Mouse (Mus musculus) gastrocnemius, adult 8-10 months (tissue): ENCODE results near the gene A630089N07Rik. TPM values are rescaled to one million over a fixed set of nuclear protein-coding genes. Genes with fewer than 3 reads are reported as not detected.
"Not testable (repeated sequence)": the region's sequence is repeated elsewhere in the genome, so short reads cannot be mapped to it uniquely, and the experiment has no call there.

ENCODE experiments used
- DNase-seq, 2 experiments: peaks; one replicate each; pipeline ENCODE4 v3.0.0; 2022; ENCODE audit warnings: low spot score in 2 of 2
- total RNA-seq, 4 experiments: library from RNA; stranded (reverse); gene quantifications; 2 replicates each; pipeline ENCODE4 v1.2.4; 2022

The A630089N07Rik gene
- 1 to 10 TPM; 1.6 to 3.4 (median 2.1) TPM for total RNA-seq

DNA sequence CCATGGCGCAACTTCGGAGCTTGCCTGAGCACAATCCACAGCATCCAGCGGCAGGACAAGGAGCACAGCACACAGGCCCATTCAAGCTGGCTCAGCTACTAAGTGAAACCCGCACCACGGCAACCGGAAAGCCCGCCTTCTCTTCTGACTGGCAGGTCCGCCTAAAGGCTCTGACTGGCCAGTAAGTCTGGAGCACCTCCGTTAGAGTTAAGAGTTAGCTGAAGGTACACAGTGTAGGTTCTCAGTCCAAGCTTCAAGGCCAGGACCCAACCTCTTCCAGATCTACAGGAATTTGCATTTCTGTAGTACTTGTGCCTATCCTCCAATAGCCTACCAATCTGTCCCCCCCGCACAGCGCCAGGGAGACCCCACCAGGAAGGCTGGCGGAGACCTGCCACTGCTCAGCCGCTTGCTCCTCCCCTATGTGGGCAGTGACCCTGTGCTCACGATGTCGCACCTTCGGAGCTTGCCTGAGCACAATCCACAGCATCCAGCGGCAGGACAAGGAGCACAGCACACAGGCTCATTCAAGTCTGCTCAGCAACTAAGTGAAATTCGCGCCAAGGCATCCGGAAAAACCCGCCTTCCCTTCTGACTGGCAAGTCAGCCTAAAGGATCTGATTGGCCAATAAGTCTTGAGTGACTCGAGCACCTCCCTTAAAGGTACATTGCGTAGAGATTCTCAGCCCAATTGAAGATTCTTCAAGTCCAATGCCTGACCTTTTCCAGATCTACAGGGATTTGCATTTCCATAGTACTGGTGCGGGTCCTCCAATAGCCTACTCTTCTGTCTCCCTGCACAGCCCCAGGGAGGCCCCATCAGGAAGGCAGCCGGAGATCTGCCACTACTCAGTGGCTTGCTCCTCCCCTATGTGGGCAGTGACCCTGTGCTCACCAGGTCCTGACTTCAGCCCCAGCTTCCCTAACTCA lies at the start of gene A630089N07Rik:
Gene A630089N07Rik, minus strand, starts transcription at position 562 of the 930 bp plus-strand sequence.
- peak; percentile 63 to 70 for DNase-seq

DNA sequence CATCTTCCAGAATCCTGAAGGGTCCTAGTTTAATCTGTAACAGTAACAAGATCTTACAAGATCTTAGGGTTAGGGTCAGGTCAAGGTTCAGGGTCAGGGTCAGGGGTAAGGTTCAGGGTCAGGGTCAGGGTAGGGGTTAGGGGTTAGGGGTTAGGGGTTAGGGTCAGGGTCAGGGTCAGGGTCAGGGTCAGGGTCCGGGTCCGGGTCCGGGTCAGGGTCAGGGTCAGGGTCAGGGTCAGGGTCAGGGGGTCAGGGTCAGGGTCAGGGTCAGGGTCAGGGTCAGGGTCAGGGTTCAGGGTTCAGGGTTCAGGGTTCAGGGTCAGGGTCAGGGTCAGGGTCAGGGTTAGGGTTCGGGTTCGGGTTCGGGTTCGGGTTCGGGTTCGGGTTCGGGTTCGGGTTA lies 24.9 kb upstream of the A630089N07Rik start:
- no peak for DNase-seq

DNA sequence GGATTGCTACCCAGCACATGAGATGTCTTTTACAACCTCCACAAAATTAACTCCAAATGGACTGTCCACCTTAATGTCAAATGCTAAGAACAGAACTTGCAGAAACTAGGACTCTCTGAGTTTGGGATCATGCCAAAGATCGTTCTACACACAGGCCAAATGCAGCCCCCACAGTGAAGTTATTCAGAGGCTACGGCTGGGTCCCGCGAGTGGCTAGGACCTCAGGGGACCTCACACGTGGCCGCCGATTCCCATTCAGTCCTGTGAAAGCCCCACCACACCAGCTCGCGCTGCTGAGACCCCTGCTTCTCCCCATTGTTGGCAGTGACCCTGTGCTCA lies 731 bp downstream of the A630089N07Rik start:
- not testable (repeated sequence) for DNase-seq

DNA sequence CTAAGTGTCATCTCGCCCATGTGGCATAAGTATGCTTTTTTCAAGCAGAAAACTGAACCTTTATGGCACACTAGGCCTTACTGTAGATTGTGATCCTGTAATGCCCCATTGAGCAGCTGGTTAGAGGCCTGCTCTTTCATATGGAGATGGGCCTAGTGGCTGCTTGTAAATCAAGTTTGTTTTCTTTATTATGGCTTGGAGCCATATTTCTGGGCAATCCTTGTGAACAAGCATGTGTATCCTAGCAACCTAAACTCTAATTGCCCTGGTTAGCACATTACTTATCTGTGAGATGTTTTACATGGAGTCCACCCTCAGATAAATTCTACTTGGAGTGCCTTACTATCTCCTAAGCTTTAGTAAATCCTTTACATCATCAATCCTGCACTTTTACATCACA lies 1.1 kb downstream of the A630089N07Rik start:
- not testable (repeated sequence) for DNase-seq

DNA sequence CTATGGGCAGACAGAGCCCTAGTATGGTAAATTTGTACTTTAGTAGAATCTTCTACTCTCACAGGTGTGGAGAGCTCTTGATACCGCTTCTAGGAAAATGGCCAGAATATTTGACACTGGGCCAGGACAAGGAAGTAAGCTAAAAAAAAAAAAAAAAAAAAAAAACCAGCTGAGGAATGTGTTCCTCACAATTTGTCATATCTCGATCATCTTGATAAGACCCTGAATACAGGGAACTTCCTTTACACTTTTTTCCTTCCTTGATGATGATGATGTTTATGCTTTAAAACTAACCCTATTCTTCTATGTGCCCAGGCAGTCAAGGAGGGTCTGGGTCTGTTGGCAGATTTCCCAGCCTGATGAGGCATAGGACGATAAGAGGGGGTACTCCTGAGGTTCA lies 2.9 kb downstream of the A630089N07Rik start:
- DNase-seq, result not testable (repeated sequence)

DNA sequence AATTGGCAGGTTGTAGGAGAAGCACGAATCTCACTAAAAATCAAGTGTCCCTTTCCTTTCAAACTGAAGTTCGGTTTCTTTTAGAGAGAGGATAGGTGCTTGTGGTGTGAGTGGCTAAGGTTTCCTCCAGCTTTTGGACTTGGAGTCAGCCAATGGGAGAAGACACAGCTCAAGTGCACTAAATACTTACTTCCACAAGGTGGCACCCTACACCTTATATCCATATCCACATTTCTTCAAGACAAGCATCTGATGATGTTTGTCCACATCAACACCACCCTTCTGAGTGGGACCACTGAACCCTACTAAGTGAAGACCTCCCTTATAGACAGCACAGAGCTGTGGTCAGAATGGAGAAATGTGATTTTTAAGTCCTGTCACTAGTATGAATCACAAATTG lies 40.6 kb downstream of the A630089N07Rik start:
- DNase-seq, result no peak

DNA sequence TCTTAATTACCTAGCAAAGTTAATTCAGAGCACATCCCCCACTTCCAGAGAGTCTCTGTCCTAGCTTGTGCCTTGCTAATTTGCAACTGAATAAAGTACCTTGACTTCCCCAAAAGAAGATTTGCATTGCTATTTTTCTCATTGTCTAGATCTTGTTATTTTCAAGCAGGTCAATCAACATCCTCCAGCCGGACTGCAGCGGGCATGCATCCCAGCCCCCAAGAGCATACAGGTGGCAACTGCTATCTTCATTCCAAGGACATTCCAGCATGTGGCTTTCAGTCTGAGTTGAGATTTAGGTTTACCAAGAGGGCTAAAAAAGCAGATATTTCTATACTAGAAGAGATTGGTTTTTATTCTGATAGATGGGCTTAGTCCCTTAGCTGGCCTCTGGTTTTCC lies 47.3 kb downstream of the A630089N07Rik start:
- DNase-seq, result not testable (repeated sequence)

DNA sequence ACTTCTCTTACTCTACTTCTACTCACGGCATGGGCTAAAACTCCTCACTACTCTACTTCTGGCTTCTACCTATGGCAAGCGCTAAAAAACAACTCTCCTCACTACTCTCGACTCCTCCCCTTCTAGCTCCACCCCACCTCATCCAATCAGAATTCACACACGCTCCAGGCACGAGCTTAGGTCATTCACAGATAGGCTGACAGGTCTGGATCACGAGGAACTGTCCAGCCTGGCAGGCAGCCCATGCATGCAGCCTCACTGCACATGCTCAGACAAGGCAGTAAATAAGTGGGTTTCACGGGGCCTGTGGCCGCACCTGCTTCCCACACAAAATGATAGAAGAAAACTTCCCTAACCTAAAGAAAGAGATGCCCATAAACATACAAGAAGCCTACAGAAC lies 56.1 kb downstream of the A630089N07Rik start:
- not testable (repeated sequence) for DNase-seq

DNA sequence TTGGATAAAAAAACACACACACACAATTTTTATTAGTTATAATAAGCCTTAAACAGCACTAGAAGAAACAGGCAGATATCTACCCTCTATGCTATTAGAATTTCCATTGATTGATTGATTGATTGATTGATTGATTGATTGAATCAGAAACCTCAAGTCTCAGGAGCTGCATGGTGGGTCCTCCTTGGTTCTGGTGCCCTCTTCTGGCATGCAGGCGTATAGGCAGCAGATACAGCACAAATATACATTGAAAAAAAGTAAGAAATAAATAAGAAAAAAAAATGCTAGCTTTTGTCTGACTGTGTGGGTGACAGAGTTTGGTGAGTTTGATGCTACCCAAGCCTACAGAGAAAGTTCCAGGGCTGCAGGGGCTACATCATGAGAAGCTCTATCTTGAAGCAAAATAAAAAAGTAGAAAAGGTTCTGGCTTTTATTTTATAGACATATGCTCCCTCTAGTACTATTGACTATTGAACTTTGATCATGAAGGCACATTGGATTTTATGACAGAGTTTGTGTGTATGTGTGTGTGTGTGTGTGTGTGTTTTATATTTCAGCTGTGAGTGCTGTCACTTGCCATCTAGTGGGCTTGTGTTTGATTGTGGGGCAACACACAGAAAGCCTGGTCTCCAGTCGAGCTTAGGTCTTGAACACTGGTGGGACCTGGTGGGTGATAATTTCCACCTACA lies 59.4 kb downstream of the A630089N07Rik start:
- DNase-seq, result no peak

DNA sequence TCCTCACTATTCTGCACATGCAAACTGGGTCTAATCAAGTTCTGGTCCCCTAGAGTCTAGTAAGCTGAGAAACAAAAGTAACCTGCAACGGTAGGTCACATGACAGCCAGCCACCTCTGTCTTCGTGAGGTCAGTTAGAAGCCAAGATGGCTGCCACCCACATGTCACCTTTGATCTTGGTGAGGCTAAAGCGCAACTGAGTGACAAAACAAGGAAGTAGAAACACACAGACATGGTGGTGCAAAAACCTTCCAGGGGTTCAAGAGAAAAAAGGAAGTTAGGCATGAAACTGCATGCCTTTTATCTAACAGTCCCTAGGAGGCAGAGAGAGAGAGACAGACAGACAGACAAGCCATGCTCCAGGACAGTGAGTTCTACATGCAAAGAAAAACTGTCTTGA lies 60.2 kb downstream of the A630089N07Rik start:
- no peak for DNase-seq

DNA sequence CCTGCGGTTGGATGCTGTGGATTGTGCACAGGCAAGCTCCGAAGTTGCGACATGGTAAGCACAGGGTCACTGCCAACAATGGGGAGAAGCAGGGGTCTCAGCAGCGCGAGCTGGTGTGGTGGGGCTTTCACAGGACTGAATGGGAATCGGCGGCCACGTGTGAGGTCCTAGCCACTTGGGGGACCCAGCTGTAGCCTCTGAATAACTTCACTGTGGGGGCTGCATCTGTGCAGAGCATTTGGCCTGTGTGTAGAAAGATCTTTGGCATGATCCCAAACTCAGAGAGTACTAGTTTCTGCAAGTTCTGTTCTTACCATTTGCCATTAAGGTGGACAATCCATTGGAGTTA lies 84.9 kb downstream of the A630089N07Rik start:
- DNase-seq, result not testable (repeated sequence)

DNA sequence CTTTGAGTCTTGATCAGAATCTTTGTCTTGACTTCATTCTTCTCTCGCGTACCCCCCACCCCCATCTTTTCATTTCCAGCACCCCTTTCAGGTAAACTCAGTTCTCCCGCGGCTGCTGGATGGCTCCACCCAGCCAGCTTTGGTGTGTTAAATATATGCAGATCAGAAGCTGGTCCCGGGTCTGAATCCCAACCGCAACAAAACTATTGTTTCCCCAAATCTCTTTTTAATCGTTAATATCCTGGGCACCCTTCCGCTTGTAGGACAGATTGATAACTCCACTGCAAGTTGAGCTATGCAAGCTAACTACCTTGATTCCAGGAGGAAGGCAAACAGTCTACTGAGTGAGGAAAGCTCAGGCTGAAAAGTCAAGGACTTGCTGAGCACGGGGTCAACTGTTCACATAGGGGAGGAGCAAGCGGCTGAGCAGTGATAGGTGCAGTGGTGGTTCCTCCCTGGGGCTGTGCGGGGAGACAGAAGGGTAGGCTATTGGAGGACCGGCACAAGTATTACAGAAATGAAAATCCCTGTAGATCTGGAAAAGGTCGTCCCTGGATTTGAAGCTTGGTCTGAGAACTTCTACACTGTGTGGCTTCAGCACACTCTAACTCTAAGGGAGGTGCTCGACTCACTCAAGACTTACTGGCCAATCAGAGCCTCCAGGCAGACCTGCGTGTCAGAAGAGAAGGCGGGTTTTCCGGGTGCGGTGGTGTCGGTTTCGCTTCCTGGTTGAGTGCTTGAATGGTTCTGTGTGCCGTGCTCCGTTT lies 85.5 kb downstream of the A630089N07Rik start, which contains the start of gene B230307C23Rik:
Gene B230307C23Rik, plus strand, starts transcription at position 700 of the 767 bp plus-strand sequence.
- peak; percentile 65 to 72 for DNase-seq

DNA sequence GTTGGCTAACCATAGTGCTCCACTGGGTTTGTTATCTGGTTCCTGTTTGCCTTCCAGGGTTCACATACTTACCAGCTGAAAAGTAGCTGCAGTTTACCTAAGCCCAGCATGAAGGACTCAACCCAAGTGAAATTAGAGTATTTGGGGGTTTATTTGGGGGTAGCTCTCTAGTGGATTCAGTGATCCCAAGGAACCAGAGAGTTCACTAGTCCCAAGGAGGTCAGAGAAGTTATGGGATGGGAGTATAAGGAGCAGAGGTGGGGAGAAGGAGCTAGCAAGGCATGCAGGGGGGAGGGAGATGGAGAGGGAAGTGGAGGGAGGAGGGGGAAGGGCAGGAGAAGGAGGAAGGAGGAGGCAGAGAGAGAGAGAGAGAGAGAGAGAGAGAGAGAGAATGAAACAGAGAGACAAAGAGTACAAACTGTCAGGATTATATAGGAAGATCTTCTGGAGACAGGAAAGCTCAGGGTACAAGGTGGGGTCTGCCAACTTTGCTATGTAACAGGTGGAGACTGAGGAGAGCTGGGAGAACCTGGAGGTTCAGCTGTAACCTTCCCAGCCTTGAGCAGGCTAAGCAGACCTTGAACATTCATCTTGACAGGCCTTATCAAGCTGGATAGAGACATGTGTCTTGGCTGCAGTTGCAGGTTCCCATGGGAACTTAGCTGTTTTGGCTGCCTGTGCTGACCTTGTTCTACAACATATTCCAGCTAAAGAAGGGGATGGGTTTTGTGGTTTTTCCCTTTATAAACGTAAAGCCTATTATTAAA lies 86.2 kb downstream of the A630089N07Rik start:
- DNase-seq, result no peak

DNA sequence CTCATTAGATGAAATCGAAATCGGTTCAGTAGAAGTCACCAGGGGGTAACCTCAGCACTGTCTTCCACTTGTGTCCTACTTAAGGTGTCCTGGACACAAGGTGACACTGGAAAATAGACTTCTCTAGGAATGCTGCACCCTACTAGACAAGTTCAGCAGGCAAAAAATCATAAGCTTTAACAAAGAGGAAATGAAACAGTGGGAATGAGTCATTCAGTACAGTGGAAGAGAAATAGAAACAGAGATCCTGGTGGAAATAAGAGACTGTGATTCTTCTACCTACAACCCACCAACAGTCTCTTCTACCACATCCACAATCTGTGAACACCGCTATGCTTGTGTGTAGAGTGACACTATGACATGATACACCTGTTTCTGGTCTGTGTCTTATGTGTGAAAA lies 89.8 kb downstream of the A630089N07Rik start:
- not testable (repeated sequence) for DNase-seq

DNA sequence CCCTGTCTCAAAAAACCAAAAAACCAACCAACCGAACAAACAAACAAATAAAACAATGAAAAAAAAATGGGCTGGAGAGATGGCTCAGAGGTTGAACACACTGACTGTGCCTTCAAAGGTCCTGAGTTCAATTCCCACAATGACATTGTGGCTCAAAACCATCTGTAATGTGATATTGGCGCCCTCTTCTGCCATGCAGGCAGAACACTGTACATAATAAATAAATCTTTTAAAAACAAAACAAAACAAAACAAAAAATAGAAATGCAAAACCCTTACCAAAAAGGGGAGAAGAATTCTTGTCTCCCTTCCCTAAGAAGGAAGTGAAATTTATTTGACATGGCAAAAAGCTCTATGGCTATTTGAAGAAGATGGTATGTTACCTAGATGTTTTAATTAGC lies 90.7 kb downstream of the A630089N07Rik start:
- no peak for DNase-seq

DNA sequence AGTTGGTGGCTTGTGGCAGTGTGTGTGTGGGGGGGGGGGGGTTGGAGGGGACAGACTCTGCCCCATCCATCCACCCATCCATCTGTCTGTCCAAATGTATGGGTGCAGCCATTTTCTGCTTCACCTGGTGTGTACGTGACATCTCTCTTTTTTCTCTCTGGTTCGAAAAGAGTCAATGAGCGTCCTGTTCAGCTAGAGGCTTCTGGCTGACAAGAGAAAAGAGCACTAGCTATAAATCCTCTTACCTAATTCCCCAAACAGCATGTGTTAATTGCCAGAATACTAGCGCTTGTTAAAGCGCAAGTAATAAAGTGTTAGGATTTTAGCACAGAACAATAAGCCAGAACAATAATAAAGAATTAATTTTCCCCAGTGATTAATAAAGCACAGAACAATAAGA lies 97.7 kb downstream of the A630089N07Rik start:
- DNase-seq, result no peak

DNA sequence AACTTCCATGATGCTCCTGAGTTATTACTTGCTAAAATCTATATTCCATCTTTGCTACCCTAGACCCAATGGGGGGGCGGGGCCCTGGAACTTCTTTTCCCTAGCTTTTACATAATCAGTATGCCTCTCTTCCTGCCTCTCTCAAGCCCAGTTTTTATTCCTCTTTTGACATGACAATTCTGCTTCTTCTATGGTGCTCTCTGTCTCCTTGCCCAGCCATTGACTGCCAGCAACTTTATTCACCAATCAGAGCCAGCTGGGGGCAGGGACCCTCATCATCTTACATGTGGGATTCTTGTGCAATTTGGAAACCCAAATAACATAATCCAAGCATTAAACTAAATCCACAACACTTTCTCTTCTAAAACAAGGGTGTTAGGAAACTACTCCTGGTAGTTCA lies 100.9 kb downstream of the A630089N07Rik start:
- no peak for DNase-seq

DNA sequence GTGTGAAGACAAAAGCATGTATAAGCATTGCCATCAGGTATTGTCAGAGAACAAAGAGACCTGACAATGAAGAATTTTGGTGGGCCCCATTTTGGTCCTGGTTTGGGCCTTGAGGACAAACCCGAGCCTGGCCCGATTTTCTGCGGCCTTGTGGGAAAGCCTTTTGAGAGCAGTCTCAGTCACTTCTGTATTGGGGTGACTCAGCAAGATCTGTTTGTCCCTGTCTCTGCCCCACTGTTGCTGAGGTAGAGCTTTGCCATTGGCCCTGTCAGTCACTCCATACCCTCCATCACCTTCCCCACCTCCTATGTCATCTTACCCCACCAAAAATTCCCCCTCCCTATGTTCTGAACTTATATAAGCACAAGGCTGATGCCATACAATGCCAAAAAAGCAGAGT lies 104.5 kb downstream of the A630089N07Rik start:
- no peak for DNase-seq

DNA sequence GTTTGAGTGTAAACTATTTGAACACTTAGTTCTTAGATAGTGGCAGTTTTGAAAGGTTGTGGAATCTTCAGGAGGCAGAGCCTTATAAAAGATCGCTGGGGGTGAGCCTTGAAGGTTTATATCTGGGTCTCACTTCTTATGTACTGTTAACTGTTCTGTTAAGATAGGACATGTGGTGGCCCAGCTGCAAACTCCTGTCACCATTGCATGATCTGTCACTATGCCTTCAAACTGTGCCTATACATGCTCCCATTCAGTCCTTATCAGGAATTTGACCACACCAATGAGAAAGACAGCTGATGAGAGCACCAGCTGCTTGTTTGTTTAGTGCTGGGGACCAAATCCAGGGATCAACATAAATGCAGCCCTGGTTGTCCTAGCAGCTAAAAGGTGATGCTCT lies 105.0 kb downstream of the A630089N07Rik start:
- no peak for DNase-seq

DNA sequence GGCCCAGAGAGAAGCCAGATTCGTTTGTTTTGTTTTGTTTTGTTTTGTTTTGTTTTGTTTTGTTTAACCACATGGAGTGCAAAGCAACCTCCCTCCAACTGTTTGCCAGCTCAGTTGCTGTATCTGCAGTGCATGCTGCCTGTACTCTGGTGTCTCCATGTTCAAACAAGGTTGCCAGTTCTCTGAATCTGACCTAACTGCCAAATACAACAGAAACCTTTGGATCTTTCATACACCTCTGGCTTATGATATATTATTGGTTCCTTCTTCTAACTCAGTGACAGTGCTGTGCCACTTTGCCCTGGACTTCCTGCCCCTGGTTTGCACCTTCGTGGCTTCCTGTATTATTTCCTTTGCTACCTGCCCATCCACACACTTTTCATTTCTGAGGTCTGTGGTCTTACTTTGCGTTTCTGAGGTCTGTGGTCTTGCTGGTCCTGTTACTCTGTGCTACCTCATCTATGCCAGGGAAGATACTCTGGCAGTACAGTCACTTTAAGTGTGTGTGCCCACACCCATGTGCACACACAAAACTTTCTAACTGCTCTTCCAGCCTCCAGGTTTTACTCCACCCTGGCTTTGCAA lies 118.2 kb downstream of the A630089N07Rik start:
- no peak for DNase-seq
